Mouse (Mus musculus): ENCODE data around the gene Cmya5.

GRCm38 (mm10) chr13:93153280-93153679, 8.8 kb upstream of the Cmya5 start:
- TF ChIP-seq CTCF (IDR thresholded peaks at IDR 0.05) (no peak), EP300 (IDR thresholded peaks at IDR 0.05) (no peak)
